Mouse (Mus musculus) gastrocnemius, adult 8-10 months (tissue): ENCODE data around the gene Slc25a39. TPM values are rescaled to one million over a fixed set of nuclear protein-coding genes. Genes with fewer than 3 reads are reported as not detected.
"Not testable (repeated sequence)": the region's sequence is repeated elsewhere in the genome, so short reads cannot be mapped to it uniquely, and the experiment has no call there.

ENCODE experiments used
- DNase-seq, 2 experiments: peaks; one replicate each; pipeline ENCODE4 v3.0.0; 2022; ENCODE audit warnings: low spot score in 2 of 2
- total RNA-seq, 4 experiments: library from RNA; stranded (reverse); gene quantifications; 2 replicates each; pipeline ENCODE4 v1.2.4; 2022

Slc25a39 gene
- total RNA-seq, 4 experiments from 2014 or later = 61.2 to 72.2 (median 66.7) TPM

GRCm38 (mm10) chr11:102415034-102415802 lies 7.5 kb upstream of the Slc25a39 start:
- no peak for DNase-seq

GRCm38 (mm10) chr11:102413059-102413458 lies 5.3 kb upstream of the Slc25a39 start:
- no peak for DNase-seq

- peak; percentile 90 for DNase-seq
Observed at GRCm38 (mm10) chr11:102411704-102412103, 4.0 kb upstream of the Slc25a39 start.

GRCm38 (mm10) chr11:102411061-102411460 lies 3.3 kb upstream of the Slc25a39 start:
- DNase-seq = no peak

- not testable (repeated sequence) for DNase-seq
Observed at GRCm38 (mm10) chr11:102410345-102410744, 2.6 kb upstream of the Slc25a39 start.

DNA sequence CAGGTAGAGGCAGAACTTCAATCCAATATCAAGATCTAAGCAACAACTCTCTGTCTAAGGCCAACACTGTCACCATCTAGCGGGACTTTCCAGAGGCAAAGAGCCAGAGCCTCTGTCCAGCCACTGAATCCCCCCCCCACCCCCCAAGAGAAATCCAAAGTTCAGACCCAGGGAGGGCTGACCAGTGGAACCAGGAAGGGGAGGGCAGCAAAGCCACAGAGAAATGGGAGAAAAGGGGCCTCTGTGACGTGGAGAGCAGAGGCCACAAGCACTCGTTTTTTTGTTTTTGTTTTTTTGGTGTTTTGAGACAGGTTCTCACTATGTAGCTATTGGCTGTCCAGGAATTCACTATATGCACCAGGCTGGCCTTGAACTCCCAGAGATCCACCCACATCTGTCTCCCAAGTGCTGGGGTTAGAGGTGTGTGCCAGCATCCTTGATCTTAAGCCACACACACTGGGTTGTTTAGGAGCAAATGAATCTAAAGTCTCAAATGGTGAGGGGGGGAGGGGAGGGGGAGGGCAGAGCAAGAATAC lies 2.1 kb upstream of the Slc25a39 start:
- DNase-seq = no peak

GRCm38 (mm10) chr11:102408888-102409794 lies 1.4 kb upstream of the Slc25a39 start:
- no peak for DNase-seq

DNA sequence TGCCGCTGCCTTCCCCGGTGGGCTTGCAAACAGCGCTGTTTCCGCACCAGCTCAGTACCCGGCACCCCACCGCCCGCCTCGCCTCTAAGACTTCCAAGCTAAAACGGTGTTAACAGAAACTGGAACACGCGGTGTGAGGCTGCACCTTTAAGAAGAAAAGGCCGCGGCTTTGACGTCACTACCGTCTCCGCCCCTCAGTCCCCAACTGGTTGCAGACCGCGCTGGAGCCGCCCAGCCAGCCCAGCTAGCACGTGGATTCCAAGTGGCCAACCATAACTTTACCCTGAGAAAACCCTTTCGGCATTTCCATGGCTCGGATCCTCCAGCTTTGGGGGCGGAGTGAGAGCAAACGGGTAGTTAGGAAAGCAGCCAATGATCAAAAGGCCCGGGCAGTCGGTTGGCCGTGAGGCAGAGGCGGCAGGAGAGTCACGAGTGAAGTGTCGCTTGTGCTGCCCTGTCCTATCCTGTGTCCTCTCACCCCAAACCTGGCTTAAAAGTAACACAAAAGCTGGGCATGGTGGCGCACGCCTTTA lies 664 bp upstream of the Slc25a39 start:
- peak; percentile 95 to 96 for DNase-seq

GRCm38 (mm10) chr11:102406900-102407833 lies 579 bp downstream of the Slc25a39 start:
- DNase-seq = peak; percentile 81 to 90

- DNase-seq = no peak
Observed at GRCm38 (mm10) chr11:102406401-102406800, 1.3 kb downstream of the Slc25a39 start.

DNA sequence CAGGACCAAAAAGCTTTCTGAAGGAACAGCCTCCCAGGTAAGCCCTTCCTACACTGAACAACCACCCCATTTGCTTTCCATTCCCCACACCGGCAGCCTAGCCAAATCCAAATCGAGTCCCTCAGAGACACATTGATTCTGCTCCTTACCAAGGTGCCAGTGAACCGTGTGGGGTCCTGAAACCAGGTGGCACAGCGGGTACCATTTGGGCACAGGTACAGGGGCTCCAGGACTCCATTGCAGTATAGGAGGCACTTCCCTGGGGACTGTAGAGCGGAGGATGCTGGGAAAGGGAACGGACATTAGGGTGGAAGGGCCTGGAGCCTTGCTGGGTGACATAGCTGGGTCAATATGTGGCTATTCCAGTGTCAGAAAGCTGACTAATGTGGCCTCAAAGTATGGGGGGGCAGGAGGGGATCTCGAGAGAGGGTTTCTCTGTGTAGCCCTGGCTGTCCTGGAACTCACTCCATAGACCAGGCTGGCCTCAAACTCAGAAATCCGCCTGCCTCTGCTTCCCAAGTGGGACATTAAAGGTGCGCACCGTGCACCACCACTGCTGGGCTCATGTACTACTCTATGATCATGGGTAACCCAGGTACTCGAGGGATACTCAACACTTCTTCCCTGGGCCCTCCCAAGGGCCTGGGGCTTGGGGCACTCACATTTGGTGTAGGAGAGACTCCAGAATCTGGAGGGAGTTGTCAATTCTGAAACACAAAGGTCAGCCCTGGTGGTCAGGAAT lies 2.0 kb downstream of the Slc25a39 start:
- no peak for DNase-seq

- DNase-seq = no peak
Observed at GRCm38 (mm10) chr11:102404161-102405010, 3.4 kb downstream of the Slc25a39 start.

DNA sequence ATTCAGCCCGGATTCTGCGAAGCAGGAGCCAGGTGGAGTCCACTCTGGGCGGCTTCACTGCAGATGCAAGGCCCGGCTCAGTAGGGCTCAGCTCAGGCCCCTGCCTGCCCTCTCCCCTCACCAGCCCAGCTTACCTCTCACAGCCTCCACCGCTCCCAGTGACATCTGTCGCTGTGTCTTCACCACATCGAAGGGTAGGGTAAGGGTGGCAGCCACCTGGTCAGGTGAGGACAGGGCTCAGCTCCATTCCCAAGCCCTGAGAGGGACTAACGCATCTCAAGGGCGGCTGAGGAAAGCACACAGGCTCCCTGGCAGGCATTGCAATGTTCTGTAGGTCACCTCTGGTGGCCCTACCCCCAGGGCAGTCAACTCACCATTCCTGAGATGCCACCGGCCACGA lies 4.1 kb downstream of the Slc25a39 start:
- no peak for DNase-seq

DNA sequence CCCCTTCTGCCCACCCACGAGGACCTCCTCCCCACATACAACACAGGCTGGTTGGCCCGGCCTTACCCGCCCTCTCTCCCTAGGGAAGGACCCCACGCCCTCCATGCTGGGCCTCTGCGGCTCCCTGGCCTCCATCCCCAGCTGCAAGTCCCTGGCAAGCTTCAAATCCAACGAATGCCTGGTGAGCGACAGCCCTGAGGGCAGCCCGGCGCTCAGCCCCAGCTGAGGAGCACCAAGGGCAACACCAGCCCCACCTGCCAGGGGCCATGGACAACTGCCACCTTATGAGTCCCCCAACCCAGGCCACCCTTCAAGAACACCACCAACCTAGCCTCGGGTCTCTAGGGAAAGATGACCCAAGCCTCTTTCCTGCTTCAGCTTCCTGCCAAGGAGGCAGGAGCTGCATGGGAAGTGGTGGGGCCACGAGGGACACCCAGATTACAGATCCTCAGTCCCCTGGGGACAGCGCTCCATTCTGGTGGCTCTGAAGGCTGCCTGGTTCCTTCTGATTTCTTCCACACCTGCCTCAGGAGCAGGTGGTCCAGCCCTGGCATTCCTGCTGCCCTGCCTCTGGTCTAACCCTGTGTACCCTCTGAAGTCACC lies 5.7 kb downstream of the Slc25a39 start:
- DNase-seq = no peak

- no peak for DNase-seq
Observed at GRCm38 (mm10) chr11:102400513-102401084, 7.1 kb downstream of the Slc25a39 start.

DNA sequence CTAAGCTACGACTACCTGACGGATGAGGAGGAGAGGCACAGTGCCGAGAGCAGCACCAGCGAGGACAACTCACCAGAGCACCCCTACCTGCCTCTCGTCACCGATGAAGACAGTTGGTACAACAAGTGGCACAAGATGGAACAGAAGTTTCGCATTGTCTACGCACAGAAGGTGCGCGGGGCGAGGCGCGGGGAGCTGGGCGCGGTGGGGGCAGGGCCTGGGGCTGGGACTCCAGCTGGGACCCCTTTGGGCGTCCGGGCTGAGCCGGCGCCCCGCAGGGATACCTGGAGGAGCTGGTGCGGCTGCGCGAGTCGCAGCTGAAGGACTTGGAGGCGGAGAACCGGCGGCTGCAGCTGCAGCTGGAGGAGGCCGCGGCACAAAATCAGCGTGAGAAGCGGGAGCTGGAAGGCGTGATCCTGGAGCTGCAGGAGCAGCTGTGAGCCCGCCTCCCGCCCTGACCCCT lies 8.1 kb downstream of the Slc25a39 start:
- DNase-seq = no peak

GRCm38 (mm10) chr11:102399107-102399506 lies 8.6 kb downstream of the Slc25a39 start:
- no peak for DNase-seq
